Mouse (Mus musculus) CH12.LX (cell line): ENCODE measurements around the gene Gm609. TPM values are rescaled to one million over a fixed set of nuclear protein-coding genes. Genes with fewer than 3 reads are reported as not detected.

ENCODE experiments used
- DNase-seq: peaks from one replicate; pipeline ENCODE4 v3.0.0-alpha.2; 2013; ENCODE audit errors: extremely low read depth
- H3K27ac ChIP-seq: 2 replicates; pipeline ENCODE4 v1.5.1; 2012; ENCODE audit warnings: low read depth, mild to moderate bottlenecking, control low read depth, moderate library complexity; ENCODE audit not compliant: insufficient read depth
- H3K27me3 ChIP-seq: replicated peaks from 2 replicates; pipeline ENCODE3; 2012; ENCODE audit warnings: inconsistent platforms
- H3K36me3 ChIP-seq, 2 experiments: replicated peaks in 1 of 2; 2 replicates each; pipeline versions ENCODE3 to v1.6.1; 2012; ENCODE audit warnings: inconsistent platforms in 1 of 2, low read length in 1 of 2, mild to moderate bottlenecking in 1 of 2, mixed read lengths in 1 of 2, moderate library complexity in 1 of 2; ENCODE audit not compliant: control insufficient read depth in 1 of 2, insufficient read depth in 1 of 2
- H3K4me1 ChIP-seq, 2 experiments: 2 replicates each; pipeline ENCODE4 v1.6.1; 2012; ENCODE audit warnings: inconsistent platforms in 1 of 2, moderate library complexity in 1 of 2; ENCODE audit not compliant: insufficient read depth in 2 of 2, control insufficient read depth in 1 of 2
- H3K4me2 ChIP-seq: 2 replicates; pipeline ENCODE4 v1.6.1; 2012; ENCODE audit warnings: low read depth, mild to moderate bottlenecking, control low read depth; ENCODE audit not compliant: poor library complexity, insufficient read depth, severe bottlenecking
- H3K4me3 ChIP-seq, 3 experiments: fragments of 150-350 bp in 1 of 3; sonication (generic) in 1 of 3; replicated peaks in 1 of 3; 2 replicates each; pipeline versions ENCODE3 to v1.5.1; 2011 to 2012; ENCODE audit warnings: low read depth in 2 of 3, low read length in 2 of 3, mild to moderate bottlenecking in 2 of 3, moderate library complexity in 2 of 3, control low read depth in 1 of 3, improper control_type of control experiment in 1 of 3, inconsistent platforms in 1 of 3, mixed read lengths in 1 of 3; ENCODE audit not compliant: poor library complexity in 1 of 3
- H3K79me2 ChIP-seq: replicated peaks from 2 replicates; pipeline ENCODE4 v1.6.1; 2012; ENCODE audit warnings: mild to moderate bottlenecking, moderate library complexity; ENCODE audit not compliant: control insufficient read depth, poor library complexity, insufficient read depth, severe bottlenecking; ENCODE audit errors: extremely low read depth
- H3K9ac ChIP-seq: 2 replicates; pipeline ENCODE4 v1.6.1; 2012; ENCODE audit warnings: low read depth, mild to moderate bottlenecking, control low read depth, moderate library complexity; ENCODE audit not compliant: insufficient read depth
- H3K9me3 ChIP-seq: replicated peaks from 2 replicates; pipeline ENCODE3; 2012; ENCODE audit warnings: low read length, inconsistent platforms, mixed read lengths
- BHLHE40 ChIP-seq: IDR thresholded peaks from 2 replicates; pipeline ENCODE4 v1.6.1; 2011; ENCODE audit warnings: mild to moderate bottlenecking, low read depth, low read length, improper control_type of control experiment
- CHD2 ChIP-seq: IDR thresholded peaks from 2 replicates; pipeline ENCODE4 v1.6.1; 2011; ENCODE audit warnings: low read length, improper control_type of control experiment
- E2F4 ChIP-seq: IDR thresholded peaks from 2 replicates; pipeline ENCODE4 v1.6.1; 2011; ENCODE audit warnings: low read depth, low read length, improper control_type of control experiment; ENCODE audit not compliant: insufficient replicate concordance
- ELF1 ChIP-seq: IDR thresholded peaks from 2 replicates; pipeline ENCODE4 v1.6.1; 2014; ENCODE audit warnings: low read depth, mild to moderate bottlenecking, inconsistent platforms, low read length, improper control_type of control experiment
- HCFC1 ChIP-seq: IDR thresholded peaks from 2 replicates; pipeline ENCODE4 v1.6.1; 2012; ENCODE audit warnings: low read depth, mild to moderate bottlenecking, inconsistent platforms, low read length, improper control_type of control experiment
- JUND ChIP-seq: conservative IDR thresholded peaks from 2 replicates; pipeline ENCODE4 v1.6.1; 2011; ENCODE audit warnings: low read depth, low read length, improper control_type of control experiment
- KAT2A ChIP-seq: IDR thresholded peaks from 2 replicates; pipeline ENCODE4 v1.6.1; 2012; ENCODE audit warnings: low read length, improper control_type of control experiment, inconsistent platforms; ENCODE audit not compliant: insufficient replicate concordance
- MAZ ChIP-seq: IDR thresholded peaks from 2 replicates; pipeline ENCODE4 v1.6.1; 2012; ENCODE audit warnings: low read depth, mild to moderate bottlenecking, inconsistent platforms, low read length, improper control_type of control experiment, moderate library complexity
- MEF2A ChIP-seq: IDR thresholded peaks from 2 replicates; pipeline ENCODE4 v1.6.1; 2014; ENCODE audit warnings: low read depth, mild to moderate bottlenecking, inconsistent platforms, low read length, improper control_type of control experiment, borderline replicate concordance
- NELFE ChIP-seq: IDR thresholded peaks from 2 replicates; pipeline ENCODE4 v1.6.1; 2011; ENCODE audit warnings: low read depth, low read length, improper control_type of control experiment
- PAX5 ChIP-seq: IDR thresholded peaks from 2 replicates; pipeline ENCODE4 v1.6.1; 2012; ENCODE audit warnings: low read length, inconsistent platforms, mixed read lengths
- RCOR1 ChIP-seq: conservative IDR thresholded peaks from 2 replicates; pipeline ENCODE4 v1.6.1; 2012; ENCODE audit warnings: low read depth, mild to moderate bottlenecking, inconsistent platforms, low read length, improper control_type of control experiment
- SIN3A ChIP-seq: IDR thresholded peaks from 2 replicates; pipeline ENCODE4 v1.6.1; 2012; ENCODE audit warnings: low read length, improper control_type of control experiment, inconsistent platforms
- SMC3 ChIP-seq: IDR thresholded peaks from 2 replicates; pipeline ENCODE4 v1.6.1; 2011; ENCODE audit warnings: low read depth, low read length, improper control_type of control experiment
- UBTF ChIP-seq: IDR thresholded peaks from 2 replicates; pipeline ENCODE4 v1.6.1; 2012; ENCODE audit warnings: low read depth, mild to moderate bottlenecking, inconsistent platforms, low read length, improper control_type of control experiment, moderate library complexity
- USF1 ChIP-seq: IDR thresholded peaks from 2 replicates; pipeline ENCODE4 v1.6.1; 2014; ENCODE audit warnings: low read depth, mild to moderate bottlenecking, inconsistent platforms, low read length, improper control_type of control experiment
- USF2 ChIP-seq: conservative IDR thresholded peaks from 2 replicates; pipeline ENCODE4 v1.6.1; 2011; ENCODE audit warnings: low read depth, low read length, improper control_type of control experiment
- ZKSCAN1 ChIP-seq: IDR thresholded peaks from 2 replicates; pipeline ENCODE4 v1.6.1; 2012; ENCODE audit warnings: low read depth, inconsistent platforms, low read length, improper control_type of control experiment, borderline replicate concordance
- ZMIZ1 ChIP-seq: IDR thresholded peaks from 2 replicates; pipeline ENCODE4 v1.6.1; 2012; ENCODE audit warnings: low read depth, mild to moderate bottlenecking, inconsistent platforms, low read length, improper control_type of control experiment
- dilution Hi-C: fragments of 300-500 bp; cut with MboI; formaldehyde crosslinking; loops from 2 replicates; pipeline ENCODE4 v1.14.3; 2020; ENCODE audit warnings: low sequenced_read_pairs; ENCODE audit not compliant: extremely low pct_unique_long_range_greater_than_20kb, extremely low pct_ligation_motif_present
- in situ Hi-C: fragments of 300-500 bp; cut with MboI; formaldehyde crosslinking; loops from 3 replicates; pipeline ENCODE4 v1.14.3; 2019; ENCODE audit warnings: low sequenced_read_pairs, low pct_ligation_motif_present, low pct_unique_long_range_greater_than_20kb, mixed read lengths
- polyA plus RNA-seq: library from polyadenylated mRNA; unstranded; fragments of >175 nt; gene quantifications from 2 replicates; pipeline ENCODE4 v1.2.1, GENCODE M21; 2012; ENCODE audit warnings: low read depth; ENCODE audit not compliant: insufficient read length
- total RNA-seq, 2 experiments: library from RNA; depleted of rRNA; stranded (reverse); fragments of 300-350 nt in 1 of 2; fragments of >200 nt in 1 of 2; gene quantifications; 2 replicates each; pipeline ENCODE4 v1.2.3; 2012 to 2014

The Gm609 gene
- total and polyA plus RNA-seq, 3 experiments: 0.04 TPM; not detected in 2

GRCm38 (mm10) chr16:45375506-45376225 lies 117.1 kb downstream of the Gm609 start:
- Histone ChIP-seq H3K9ac (no peak overlapping the region; the same call in 1 of the 2 replicates), H3K4me1 (peaks cover 7 to 10% of the 10 kb centered on the region in 2 experiments; a peak in 3 of 4 replicates), H3K4me2 (no peak overlapping the region), H3K4me3 (no peak overlapping the region), H3K9me3 (no peaks in the 10 kb centered on the region), H3K27me3 (no peaks in the 10 kb centered on the region), H3K27ac (no peak overlapping the region), H3K79me2 (no peaks in the 10 kb centered on the region), H3K36me3 (peaks cover 2 to 3% of the 10 kb centered on the region in 2 experiments)
- dilution Hi-C loops: no loop called here
- no peak for DNase-seq
- no peak for TF ChIP-seq MAZ
- no peak for TF ChIP-seq PAX5
- TF ChIP-seq E2F4: no peak
- no peak for TF ChIP-seq CHD2
- TF ChIP-seq ELF1: no peak
- TF ChIP-seq SIN3A: no peak
- no peak for TF ChIP-seq HCFC1
- TF ChIP-seq KAT2A: no peak
- TF ChIP-seq ZMIZ1: no peak
- no peak for TF ChIP-seq JUND
- no peak for TF ChIP-seq SMC3
- no peak for TF ChIP-seq UBTF
- no peak for TF ChIP-seq BHLHE40
- no peak for TF ChIP-seq MEF2A
- no peak for TF ChIP-seq NELFE
- TF ChIP-seq ZKSCAN1: no peak
- no peak for TF ChIP-seq RCOR1
- in situ Hi-C loops: no loop called here

- no peaks in the 10 kb centered on the region for H3K27me3 ChIP-seq
- H3K4me1 ChIP-seq: peaks cover 7 to 10% of the 10 kb centered on the region in 2 experiments; a peak in 3 of 4 replicates
- TF ChIP-seq USF2 (peak; percentile 63), HCFC1 (no peak), KAT2A (no peak), BHLHE40 (peak; percentile 33; the same call in 1 of the 2 replicates), MAZ (no peak), USF1 (peak; percentile 63), E2F4 (no peak)
- H3K4me2 ChIP-seq: no peak overlapping the region
- no peaks in the 10 kb centered on the region for H3K9me3 ChIP-seq
- H3K4me3 ChIP-seq: no peak overlapping the region
- no peaks in the 10 kb centered on the region for H3K36me3 ChIP-seq
- no peak overlapping the region for H3K9ac ChIP-seq
- in situ Hi-C loops (no loop called here), dilution Hi-C loops (no loop called here)
- no peak overlapping the region for H3K27ac ChIP-seq
- DNase-seq: no peak
- H3K79me2 ChIP-seq: no peaks in the 10 kb centered on the region
These were observed 118.7 kb downstream of the Gm609 start for GRCm38 (mm10) chr16:45374074-45374473.
